Mouse (Mus musculus) T-helper 17 cell (primary cell): ENCODE results near the gene Prrc2b.

ENCODE experiments used
- in situ Hi-C, 2 experiments: fragments of 300-600 bp; cut with MboI, MseI; formaldehyde crosslinking; loops; 1 replicate in 1 of 2; 2 replicates in 1 of 2; pipeline ENCODE4 v1.15.1; 2025; ENCODE audit warnings: high pct_unique_total_duplicates in 2 of 2

The Prrc2b gene

DNA sequence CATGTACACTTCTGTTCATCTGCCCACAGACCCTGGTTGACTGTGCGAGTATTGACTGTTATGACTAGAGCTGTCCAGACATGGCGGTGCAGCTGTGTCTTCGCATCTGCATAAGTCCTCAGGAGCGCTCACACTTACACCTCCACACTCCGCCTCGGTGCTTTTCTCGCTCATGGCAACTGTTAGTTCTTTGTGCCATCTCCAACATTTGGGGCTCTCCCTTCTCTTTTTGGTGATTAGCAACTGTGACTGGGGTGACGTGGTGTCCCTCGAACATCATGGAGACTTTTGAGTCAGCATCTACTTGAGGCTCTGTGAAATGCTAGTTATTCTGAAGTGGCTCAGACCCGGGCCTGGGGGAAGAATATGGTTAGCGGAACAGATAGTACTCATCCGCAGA is 29.2 kb downstream of the Prrc2b start:
- in situ Hi-C loops: no loop called here

DNA sequence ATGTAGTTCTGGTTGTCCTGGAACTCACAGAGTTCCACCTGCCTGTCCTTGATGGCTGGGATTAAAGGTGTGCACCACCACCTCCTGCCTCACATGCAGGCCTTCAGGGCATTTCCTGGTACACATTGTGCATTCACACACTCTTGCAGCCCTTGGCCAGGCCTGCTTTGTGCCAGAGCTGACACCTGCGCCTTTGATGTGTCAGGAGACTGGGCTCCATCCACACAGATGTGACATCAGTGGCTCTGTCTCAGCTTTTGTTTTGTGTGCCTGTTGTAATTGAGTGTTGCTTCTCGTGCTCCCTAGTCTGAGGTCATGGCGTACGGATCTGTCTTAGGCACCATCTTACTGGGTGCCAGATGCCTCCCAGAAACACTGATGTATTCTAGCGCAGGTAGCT is 30.5 kb downstream of the Prrc2b start:
- in situ Hi-C loops: no loop called here

DNA sequence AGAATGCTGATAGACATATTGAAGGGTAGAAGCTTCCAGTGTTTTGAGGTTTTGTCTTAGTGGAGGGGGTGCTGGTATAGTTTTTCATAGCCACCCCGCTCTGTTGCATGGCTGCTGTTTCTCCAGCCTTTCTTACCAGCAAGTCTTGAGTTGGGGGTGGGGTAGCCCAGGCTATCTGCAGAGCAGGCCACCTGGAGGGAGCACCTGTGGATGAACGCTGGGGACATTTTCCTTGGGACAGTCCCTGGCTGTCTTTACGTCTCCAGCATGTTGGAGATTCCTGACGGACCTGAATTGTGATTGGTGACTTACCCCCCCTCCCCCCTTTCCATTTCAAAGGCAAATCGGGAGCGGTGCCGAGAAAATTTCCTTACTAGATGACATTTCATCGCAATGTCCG is 31.2 kb downstream of the Prrc2b start:
- in situ Hi-C loops: no loop called here

DNA sequence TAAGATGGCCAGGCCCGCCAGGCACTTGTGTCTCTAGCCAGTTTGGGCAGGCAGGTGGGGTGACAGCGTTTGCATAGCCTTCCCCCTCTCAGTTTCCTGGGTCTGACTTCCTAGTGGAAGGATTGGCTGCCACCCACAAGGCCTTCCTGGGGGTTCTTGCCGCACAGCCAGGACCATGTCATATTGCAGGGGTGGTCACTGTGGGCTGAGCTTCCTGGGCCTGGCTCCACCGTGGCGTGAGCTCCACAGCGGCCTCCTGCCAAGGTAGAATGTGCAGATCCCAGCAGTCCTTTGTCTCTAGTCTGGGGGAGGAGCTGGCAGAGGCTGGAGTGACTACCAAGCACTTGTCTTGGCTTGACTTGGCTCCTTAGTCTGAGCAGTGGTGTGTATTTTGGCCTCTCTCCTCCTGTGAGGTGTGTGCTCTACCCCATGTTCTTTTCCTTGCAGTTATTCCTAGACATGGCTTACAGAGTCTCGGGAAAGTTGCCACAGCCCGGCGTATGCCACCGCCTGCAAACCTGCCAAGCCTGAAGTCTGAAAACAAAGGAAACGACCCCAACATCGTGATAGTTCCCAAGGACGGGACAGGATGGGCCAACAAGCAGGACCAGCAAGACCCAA is 31.9 kb downstream of the Prrc2b start:
- in situ Hi-C loops: no loop called here

DNA sequence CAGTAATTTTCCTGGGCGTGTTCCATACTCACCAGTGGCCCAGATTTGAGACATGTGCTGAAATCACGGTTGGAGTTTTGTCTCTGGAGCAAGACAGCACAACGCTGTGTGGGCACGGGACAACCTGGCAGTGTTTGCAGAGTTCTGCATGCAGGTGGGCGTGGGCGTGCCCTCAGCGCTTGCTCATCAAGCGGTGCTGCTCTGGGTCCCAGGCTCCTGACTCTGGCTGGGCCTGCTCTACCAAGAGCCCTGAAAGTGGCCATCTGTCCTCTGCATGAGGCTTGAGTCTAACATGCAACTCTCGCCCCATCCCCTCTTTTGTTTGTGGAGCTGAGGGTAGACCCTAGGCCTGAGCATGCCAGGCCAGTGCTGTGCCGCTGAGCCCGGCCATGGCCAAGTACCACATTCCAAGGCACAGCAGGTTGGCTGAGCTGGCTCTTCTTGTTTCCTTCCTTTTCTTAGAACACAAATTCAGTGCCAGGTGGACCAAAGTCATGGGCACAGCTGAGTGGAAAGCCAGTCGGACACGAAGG is 36.2 kb downstream of the Prrc2b start:
- in situ Hi-C loops: no loop called here

DNA sequence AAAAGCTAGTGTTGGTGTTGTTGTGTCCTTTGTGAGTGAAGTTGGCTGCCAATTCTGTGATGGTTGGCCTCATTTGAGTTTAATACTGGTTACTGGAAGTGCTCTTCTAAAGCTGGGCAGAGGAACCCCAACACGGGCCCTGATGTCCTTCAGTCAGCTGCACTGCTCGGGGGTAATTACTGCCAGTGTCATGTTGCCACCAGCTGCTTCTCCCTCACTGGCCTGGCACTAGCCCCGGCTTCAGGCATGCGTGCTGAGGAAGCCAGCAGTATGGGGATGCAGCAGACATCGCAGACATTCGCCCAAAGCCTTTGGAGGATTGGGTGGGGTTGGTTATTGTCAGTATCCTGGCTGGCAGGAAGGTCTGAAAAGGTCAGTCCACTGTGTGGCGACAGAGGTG is 36.8 kb downstream of the Prrc2b start:
- in situ Hi-C loops: no loop called here

DNA sequence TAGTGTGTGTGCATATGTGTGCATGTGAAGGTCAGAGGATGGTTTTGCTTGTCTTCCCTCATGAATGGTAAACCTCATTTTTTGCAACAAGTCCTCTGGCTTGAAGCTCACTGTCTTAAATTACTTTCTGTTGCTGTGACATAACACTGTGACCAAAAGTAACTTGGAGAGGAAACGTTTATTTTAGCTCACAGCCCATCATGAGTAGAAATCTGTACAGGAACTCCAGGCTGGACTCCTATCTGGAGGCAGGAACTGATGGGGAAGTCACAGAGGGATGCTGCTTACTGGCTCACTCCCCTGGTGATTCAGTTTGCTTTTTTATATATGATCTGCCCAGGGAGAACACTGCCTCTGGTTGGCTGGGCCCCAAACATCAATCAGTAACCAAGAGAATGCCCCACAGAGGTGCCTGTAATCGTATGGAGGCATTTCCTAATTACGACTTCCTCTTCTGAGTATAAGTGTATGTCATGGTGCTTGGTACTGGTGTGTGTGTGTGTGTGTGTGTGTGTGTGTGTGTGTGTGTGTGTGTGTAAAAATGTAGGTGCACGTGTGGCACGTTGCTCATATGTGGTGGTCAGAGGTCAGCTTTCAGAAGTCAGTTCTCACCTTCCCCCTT is 38.3 kb downstream of the Prrc2b start:
- in situ Hi-C loops: no loop called here

DNA sequence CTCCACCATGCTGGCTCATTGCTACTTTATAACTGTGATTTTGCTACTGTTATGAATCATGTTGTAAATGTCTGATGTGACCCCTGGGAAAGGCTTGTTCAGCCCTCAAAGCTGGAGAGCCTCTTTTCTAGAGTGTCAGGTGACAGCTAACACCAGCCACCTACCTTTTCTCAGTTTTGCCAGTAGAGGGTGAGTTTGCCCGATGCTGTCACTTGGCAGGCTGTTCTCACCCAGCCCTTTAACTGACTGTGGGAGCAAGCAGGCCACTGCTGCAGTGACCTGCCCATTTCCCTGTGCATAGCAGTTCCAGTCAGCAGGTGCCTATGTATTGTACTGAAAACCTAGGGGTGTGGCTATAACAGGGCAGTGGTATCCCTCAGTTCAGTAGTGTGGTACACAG is 39.7 kb downstream of the Prrc2b start:
- in situ Hi-C loops: loop anchor here in 1 of 2 experiments (5.0 kb wide), 1 partner anchor 58 kb away; no protein-coding TSS in a partner anchor

DNA sequence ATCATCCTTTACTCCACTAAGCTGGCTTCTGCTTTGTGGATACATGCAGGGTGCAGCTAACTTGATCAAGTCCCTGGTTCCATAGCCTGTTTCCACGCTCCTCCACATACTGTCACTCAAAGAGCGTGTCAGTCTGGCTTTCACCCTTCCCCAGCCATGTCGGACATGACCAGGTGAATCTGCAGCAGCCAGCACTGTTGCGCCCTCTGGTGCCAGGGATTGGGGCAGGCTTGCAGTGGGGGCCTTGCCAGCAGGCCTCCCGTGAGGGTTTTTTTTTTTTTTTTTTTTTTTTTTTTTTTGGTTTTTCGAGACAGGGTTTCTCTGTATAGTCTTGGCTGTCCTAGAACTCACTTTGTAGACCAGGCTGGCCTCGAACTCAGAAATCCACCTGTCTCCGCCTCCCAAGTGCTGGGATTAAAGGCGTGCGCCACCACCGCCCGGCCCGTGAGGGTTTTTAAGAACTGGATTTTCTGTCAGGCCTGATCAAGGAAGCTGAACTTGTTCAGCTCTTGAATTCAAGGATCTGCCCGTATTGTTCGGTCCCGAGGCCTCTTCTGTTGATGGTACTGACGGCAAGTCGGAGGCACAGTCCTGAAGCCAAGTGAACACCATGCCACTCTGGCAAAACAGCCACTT is 41.1 kb downstream of the Prrc2b start:
- in situ Hi-C loops: loop anchor here in 1 of 2 experiments (5.0 kb wide), 1 partner anchor 60 kb away; no protein-coding TSS in a partner anchor

DNA sequence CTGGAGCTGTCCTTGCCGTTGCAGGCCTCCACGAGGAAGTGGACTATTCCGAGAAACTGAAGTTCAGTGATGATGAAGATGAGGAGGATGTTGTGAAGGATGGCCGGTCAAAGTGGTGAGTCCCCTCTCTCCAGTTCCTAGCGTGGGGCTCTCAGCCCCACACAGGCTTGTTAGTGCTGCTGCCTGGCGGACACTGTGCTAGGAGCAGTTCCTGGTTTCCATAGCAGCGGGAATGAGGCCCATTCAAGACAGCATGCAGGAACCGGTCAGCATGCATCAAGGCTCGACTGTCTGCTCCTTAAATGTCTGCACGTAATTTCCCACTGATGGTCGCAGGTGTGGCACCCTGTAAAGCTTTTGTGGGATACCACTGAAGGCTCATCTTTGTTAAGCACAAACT is 48.1 kb downstream of the Prrc2b start:
- in situ Hi-C loops: no loop called here

DNA sequence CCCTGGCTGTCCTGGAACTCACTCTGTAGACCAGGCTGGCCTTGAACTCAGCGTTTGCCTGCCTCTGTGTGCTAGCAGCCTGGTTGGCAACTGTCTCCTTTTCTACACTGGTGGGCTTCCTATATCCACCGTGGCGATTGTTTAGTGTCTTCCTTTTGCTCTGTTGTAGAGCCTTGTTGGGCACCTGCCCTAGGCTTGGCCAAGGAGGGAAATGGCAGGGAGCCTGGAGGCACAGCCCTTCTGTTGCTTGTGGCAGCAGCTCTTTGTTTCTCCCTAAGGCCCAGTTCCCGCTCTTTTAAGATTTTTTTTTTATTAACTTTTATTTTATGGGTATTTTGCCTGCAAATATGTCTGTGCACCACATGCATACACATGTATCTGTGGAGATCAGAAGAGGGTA is 49.2 kb downstream of the Prrc2b start:
- in situ Hi-C loops: loop anchor here in 1 of 2 experiments (10.0 kb wide), 1 partner anchor 1875 kb away; no protein-coding TSS in a partner anchor

DNA sequence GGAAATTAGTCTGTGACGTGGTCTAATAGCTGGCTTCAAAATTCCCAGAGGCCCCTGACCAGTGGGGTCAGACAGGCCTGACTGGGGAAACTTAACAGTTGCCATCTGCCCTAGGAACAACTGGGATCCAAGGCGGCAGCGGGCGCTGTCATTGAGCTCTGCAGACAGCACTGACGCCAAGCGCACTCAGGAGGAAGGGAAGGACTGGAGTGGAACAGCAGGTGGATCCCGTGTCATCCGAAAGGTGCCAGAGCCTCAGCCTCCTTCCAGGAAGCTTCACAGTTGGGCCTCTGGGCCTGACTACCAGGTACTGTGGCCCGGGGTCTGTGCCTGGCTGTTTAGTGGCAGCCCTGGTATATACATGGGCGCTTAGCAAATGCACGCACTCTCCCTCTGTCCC is 49.8 kb downstream of the Prrc2b start:
- in situ Hi-C loops: loop anchor here in 1 of 2 experiments (10.0 kb wide), 1 partner anchor 1876 kb away; no protein-coding TSS in a partner anchor

DNA sequence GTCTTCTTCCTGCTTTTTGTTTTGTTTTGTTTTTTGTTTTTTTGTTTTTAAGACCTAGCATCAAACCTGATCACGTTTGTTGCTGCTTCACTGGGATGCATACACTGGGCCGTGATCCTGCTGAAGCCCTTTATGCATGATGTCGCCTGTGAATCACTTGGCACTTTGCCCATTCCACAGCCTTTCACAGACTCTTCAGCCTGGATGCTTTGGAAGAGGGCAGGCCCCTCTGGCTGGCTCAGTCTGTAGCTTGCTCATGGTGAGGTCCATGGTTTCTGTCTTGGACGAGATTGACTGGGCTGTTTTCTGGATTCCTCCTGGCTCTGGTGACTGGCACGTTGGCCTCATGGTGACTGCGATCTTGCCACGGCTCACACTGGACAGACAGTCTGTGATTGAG is 50.6 kb downstream of the Prrc2b start:
- in situ Hi-C loops: loop anchor here in 1 of 2 experiments (10.0 kb wide), 1 partner anchor 1877 kb away; no protein-coding TSS in a partner anchor

DNA sequence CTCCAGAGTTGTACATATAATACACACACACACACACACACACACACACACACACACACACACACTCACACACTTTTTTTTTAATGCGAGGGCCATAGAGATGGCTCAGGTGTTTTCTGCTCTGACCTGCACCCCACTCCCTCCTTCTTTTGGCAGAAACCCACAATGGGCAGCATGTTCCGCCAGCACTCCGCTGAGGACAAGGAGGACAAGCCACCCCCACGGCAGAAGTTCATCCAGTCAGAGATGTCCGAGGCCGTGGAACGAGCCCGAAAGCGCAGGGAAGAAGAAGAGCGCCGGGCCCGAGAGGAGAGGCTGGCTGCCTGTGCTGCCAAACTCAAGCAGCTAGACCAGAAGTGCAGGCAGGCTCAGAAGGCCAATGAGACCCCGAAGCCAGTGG is 53.0 kb downstream of the Prrc2b start:
- in situ Hi-C loops: loop anchor here in 1 of 2 experiments (10.0 kb wide), 1 partner anchor 1879 kb away; no protein-coding TSS in a partner anchor

DNA sequence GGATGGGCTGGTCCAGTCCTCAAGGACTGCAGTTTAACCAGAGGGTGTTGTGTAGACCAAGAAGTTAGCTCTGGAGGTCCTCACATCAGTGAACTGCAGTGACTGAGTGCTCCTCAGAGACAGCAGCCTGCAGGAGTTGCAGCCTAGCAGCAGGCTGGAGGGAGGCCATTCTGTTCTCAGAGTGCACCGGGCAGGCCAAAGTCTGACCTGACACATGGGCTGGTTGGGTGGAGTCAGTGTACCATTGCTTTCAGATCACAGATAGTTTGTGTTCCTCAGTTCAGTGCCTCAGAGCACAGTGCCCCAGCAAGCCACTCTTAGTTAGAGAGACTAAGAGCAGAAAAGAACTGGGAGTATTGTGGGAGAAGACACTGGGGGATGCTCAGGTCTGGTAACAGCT is 56.8 kb downstream of the Prrc2b start:
- in situ Hi-C loops: loop anchor here in 1 of 2 experiments (10.0 kb wide), 1 partner anchor 1883 kb away; no protein-coding TSS in a partner anchor

DNA sequence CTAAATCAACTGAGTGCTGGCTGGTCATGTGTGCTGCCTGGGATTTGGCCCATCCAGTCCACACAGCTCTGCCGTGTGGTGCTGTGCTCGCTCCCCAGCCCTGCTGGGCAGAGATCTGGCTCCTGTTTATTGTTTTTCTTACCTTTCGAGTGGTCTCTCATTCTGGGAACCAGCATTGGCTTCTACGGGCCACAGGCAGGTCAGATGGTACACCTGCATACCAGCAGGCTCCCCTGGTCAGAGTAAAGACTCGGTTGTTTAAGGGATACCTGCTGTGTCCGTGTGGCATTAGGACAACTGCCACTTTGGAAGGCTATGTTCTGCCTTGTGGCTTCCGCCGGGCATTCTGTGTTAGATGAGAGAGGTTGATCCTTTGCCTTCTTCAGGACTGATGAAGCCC is 60.8 kb downstream of the Prrc2b start:
- in situ Hi-C loops: loop anchor here in 1 of 2 experiments (5.0 kb wide), 1 partner anchor 194 kb away; no protein-coding TSS in a partner anchor

DNA sequence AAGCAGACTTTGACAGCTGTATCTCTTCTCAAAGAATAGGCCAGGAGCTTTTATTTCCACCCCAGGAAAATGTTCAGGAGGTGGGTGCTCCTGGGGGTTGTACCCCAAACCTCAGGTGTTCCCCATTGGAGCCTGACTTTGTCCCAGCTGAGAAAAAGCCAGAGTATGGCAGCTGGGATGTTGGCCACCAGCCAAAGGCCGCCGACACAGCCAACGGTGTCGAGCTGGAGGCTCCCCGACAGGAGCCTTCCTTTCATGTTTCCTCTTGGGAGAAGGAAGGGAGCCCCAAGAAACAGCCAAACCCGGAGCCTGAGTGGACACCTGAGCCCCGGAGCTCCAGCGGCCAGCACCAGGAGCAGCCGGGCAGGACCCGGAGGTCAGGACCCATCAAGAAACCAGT is 62.1 kb downstream of the Prrc2b start:
- in situ Hi-C loops: loop anchor here in 1 of 2 experiments (5.0 kb wide), 1 partner anchor 196 kb away; no protein-coding TSS in a partner anchor

DNA sequence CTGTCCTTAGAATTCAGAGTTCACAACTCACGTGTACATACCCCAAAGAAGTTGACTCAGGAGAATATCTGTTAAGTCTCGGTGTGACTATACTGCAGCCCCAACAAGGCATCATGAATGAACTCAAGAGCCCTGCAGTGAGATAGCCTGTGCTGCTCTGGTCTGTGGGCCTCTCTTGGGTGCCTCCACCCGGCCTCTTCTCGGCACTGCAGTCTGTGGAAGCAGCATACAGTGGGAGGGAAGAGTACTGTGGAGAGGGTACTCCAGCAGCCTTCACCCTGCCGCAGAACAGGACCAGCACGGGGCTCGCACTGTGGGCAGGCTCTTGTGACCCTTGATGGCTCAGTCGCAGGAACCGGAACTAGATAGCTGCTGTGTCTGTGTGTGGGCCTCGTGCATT is 64.7 kb downstream of the Prrc2b start:
- in situ Hi-C loops: no loop called here

DNA sequence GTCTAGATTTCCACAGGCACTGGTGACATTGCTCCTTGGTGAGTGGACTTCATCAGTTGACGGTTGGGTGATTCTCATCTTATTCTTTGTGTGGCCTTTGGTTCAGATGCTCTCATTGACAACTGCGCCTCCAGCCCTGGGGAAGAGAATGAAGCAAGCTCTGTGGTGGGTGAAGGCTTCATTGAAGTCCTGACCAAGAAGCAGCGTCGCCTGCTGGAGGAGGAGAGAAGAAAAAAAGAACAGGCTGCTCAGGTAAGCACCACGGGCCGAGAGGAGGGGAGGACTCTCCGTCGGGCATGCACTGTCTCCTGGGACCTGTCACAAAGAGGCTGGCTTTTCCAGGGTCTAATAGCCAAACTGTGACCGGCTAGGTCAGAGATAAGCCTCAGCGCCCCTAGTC is 65.6 kb downstream of the Prrc2b start:
- in situ Hi-C loops: no loop called here

DNA sequence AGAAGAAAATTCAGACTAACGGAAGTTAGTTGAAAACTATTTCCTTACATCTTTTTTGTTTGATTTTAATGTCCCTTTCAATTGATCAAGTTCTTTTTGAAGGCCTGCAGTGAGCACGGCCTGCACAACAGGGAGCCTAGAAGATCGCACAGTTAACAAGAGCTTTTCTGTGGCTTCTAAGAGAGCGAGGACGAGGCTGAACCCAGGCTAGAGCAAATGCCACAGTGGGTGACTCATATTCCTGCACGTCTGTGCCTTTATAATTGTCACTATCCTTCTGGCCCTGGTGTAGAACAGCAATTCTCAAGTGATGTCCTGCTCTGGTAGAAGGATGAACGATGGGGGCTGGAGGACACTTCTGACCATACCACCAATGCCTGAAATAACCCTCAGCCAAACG is 66.8 kb downstream of the Prrc2b start:
- in situ Hi-C loops: no loop called here

DNA sequence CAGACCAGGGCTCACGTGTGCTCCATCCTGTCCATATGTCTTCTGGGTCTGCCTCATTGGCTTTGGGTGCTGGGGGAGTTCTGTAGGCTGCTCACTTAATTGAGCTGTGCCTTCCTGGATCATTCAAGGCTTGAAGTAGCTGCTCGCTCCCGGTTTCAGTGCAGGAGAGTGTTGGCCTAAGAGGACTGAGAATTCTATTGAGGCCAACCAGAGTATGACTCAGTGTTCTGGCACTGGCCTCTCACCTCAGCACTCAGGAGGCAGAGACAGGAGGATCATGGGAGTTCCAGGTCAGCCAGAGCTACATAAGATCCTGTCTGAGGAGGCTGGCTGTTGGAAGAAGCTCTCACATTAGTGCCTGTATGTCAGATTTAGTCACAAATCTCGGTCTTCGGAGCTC is 67.2 kb downstream of the Prrc2b start:
- in situ Hi-C loops: no loop called here
